Mouse (Mus musculus) liver, embryonic 14.5 days (tissue): ENCODE data around the gene Rcc1l. TPM values are rescaled to one million over a fixed set of nuclear protein-coding genes. Genes with fewer than 3 reads are reported as not detected.

Experiments used
- ATAC-seq: fragments of 200-750 bp; cut with Nextera tagmentation; 2 replicates; pipeline ENCODE4 v1.8.0; 2017; ENCODE audit warnings: moderate number of reproducible peaks, mild to moderate bottlenecking, moderate library complexity; ENCODE audit not compliant: insufficient read depth
- DNase-seq, 3 experiments: peaks; one replicate each; pipeline ENCODE4 v3.0.0-alpha.2; 2012 to 2013; ENCODE audit warnings: low read depth in 3 of 3, low spot score in 3 of 3
- H3K27ac ChIP-seq: fragments of 300-500 bp; sonication (generic); 2 replicates; pipeline ENCODE4 v1.5.1; 2014; ENCODE audit warnings: moderate library complexity, mild to moderate bottlenecking, control low read depth, inconsistent platforms
- H3K27me3 ChIP-seq: fragments of 300-500 bp; sonication (generic); 2 replicates; pipeline ENCODE4 v1.6.1; 2014; ENCODE audit warnings: mild to moderate bottlenecking, low read length, moderate library complexity; ENCODE audit not compliant: control insufficient read depth, insufficient read depth
- H3K36me3 ChIP-seq: fragments of 300-500 bp; sonication (generic); replicated peaks from 2 replicates; pipeline ENCODE4 v1.6.1; 2014; ENCODE audit warnings: low read depth; ENCODE audit not compliant: control insufficient read depth, insufficient read depth
- H3K4me1 ChIP-seq, 2 experiments: fragments of 200-500 bp in 1 of 2; fragments of 300-500 bp in 1 of 2; sonication (generic) in 1 of 2; replicated peaks; 2 replicates each; pipeline ENCODE4 v1.6.1; 2012 to 2014; ENCODE audit warnings: antibody characterized with exemption in 1 of 2, inconsistent platforms in 1 of 2, low read length in 1 of 2; ENCODE audit not compliant: control insufficient read depth in 2 of 2, insufficient read depth in 2 of 2
- H3K4me2 ChIP-seq: fragments of 300-500 bp; sonication (generic); 2 replicates; pipeline ENCODE4 v1.6.1; 2014; ENCODE audit warnings: low read depth, mild to moderate bottlenecking, control low read depth, moderate library complexity
- H3K4me3 ChIP-seq, 2 experiments: fragments of 200-500 bp in 1 of 2; fragments of 300-500 bp in 1 of 2; sonication (generic) in 1 of 2; 2 replicates each; pipeline ENCODE4 v1.5.1; 2012 to 2014; ENCODE audit warnings: low read depth in 2 of 2, low read length in 2 of 2, mild to moderate bottlenecking in 2 of 2, control low read depth in 1 of 2, inconsistent platforms in 1 of 2, moderate library complexity in 1 of 2; ENCODE audit not compliant: insufficient read depth in 1 of 2
- H3K9ac ChIP-seq: fragments of 300-500 bp; sonication (generic); replicated peaks from 2 replicates; pipeline ENCODE4 v1.6.1; 2014; ENCODE audit warnings: mild to moderate bottlenecking, control low read depth, moderate library complexity
- H3K9me3 ChIP-seq: fragments of 300-500 bp; sonication (generic); 2 replicates; pipeline ENCODE4 v1.6.1; 2016; ENCODE audit warnings: low read length, mixed read lengths; ENCODE audit not compliant: control insufficient read depth
- CTCF ChIP-seq: IDR thresholded peaks from 2 replicates; pipeline ENCODE4 v1.5.1; 2016; ENCODE audit warnings: antibody characterized with exemption, low read depth, control low read depth
- EP300 ChIP-seq: IDR thresholded peaks from 2 replicates; pipeline ENCODE4 v1.6.1; 2016; ENCODE audit warnings: antibody characterized with exemption, low read depth
- WGBS: fragments of 180-500 bp; shearing (Covaris S2); extraction: QIAGEN DNeasy Blood & Tissue Kit; methylation state at CpG from one replicate; pipeline ENCODE4 v1.1.7; 2014; ENCODE audit not compliant: insufficient replicate concordance; 5-methylcytosine and 5-hydroxymethylcytosine counted together
- polyA plus RNA-seq, 2 experiments: library from polyadenylated mRNA; depleted of rRNA in 1 of 2; stranded (reverse) in 1 of 2; unstranded in 1 of 2; fragments of >200 nt; fragmentation: Nextera tagmentation in 1 of 2; extraction: Ambion mirVana in 1 of 2; gene quantifications; 2 replicates each; pipeline versions ENCODE4 v1.2.1 to v1.2.3; 2012 to 2014

Gene Rcc1l
- polyA plus RNA-seq, 2 experiments = 8.4 to 11.2 TPM

DNA sequence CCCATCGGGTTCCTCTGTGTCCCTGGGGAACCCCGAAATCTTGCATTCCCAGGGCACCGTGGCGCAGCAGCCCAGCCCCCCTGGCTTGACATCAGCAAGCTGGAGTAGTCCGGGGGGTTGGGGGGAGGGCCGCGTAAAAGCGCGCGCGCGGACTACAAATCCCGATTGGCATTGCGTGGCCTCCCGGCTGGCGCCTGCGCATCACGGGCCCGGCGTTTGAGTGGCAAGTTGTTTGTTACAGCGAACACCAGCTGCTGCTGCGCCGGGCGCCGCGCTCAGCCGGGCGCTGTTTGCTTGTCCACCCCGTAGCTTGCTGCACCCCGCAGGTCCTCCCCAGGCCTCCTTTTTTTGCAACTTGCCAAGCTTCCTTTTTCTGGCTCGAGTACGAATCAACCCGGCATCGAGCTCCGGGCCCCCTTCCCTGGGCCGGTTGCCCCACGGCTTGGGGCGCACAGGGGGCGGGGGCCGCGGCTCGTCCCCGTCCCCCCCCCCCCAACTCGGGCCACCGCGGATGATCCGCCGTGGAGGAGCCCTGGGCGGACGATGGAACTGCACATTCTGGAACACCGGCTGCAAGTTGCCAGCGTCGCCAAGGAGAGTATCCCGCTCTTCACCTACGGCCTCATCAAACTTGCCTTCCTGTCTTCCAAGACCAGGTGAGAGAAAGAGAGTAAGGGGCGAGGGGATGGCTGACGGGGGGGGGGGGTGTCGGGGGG is 76.9 kb downstream of the Rcc1l start, which contains the start of gene Castor2:
Castor2 (plus strand) TSS at position 216 of the 716 bp plus-strand sequence.
- under 1% methylated on average over 53 of the region's 58 CpGs for WGBS
- Histone ChIP-seq H3K27ac (no peak within 1 kb of the TSS), H3K27me3 (no peaks in the 10 kb centered on the region; the same call in 1 of the 2 replicates), H3K9me3 (no peaks in the 10 kb centered on the region), H3K4me3 (peak within 1 kb of the TSS; percentile 50 to 60), H3K9ac (no peak within 1 kb of the TSS), H3K4me1 (no peaks in the 10 kb centered on the region), H3K4me2 (peak within 1 kb of the TSS; percentile 73), H3K36me3 (no peaks in the 10 kb centered on the region)
- no peak for TF ChIP-seq EP300
- no peak for TF ChIP-seq CTCF
- DNase-seq (peak; percentile 41 to 50 (median 49)), ATAC-seq (peak; percentile 73)

DNA sequence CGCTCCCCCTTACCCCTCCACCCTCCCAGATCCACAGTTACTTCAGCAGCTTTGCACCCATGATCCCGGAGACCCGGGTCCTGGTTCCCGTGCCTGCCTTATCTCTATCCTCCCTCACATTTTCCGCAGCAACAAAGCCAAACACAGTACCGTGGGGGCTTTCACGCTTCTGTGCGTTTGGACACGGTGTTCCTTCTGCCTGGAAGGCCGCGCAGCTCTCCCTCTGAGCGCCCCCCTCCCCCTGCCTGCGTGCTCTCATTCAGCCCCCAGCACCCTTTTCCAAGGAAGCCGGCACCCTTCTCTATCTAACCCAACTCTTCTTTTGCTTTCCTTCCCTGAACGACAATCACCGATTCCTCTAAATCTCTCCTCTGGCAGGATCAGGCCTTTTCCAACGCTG is 77.6 kb downstream of the Rcc1l start:
- no peaks in the 10 kb centered on the region for H3K4me1 ChIP-seq
- H3K4me3 ChIP-seq = peak overlapping the region; percentile 50 to 60
- no peaks in the 10 kb centered on the region; the same call in 1 of the 2 replicates for H3K27me3 ChIP-seq
- H3K9me3 ChIP-seq = no peaks in the 10 kb centered on the region
- WGBS = under 1% methylated on average over 17 of the region's 17 CpGs
- H3K36me3 ChIP-seq = no peaks in the 10 kb centered on the region
- DNase-seq (no peak), ATAC-seq (0 out of 2 replicates have a peak, but pooled peaks have one; percentile 27)
- H3K27ac ChIP-seq = no peak overlapping the region
- TF ChIP-seq EP300 (no peak), CTCF (no peak)
- H3K9ac ChIP-seq = no peak overlapping the region
- H3K4me2 ChIP-seq = peak overlapping the region; percentile 73

DNA sequence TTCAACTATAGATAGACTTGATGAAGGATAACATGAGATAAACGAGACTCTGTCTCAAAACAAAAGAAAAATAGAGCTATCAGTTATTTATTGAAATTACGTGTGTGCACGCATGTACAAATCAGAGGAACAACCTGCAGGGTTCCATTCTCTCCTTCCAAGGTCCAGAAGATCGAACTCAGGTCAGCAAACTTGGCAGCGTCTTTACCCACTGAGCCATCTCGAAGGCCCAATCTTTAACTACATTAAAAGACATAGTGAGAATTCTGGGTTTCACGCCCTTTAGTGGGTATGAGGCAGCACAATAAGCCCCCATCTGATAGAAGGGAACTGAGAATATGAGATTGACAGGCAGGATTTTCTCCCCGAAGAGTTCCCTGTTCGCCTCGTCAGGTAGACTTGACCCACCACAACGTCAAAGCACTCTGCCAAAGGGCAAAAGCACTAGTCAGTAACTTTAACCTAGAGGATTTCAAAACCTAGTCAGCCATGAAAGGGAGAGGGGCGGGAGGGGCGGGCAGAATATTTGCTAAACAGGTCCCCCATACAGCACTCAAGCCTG is 78.2 kb downstream of the Rcc1l start:
- TF ChIP-seq EP300 (no peak), CTCF (no peak)
- Histone ChIP-seq H3K9me3 (no peaks in the 10 kb centered on the region), H3K9ac (no peak overlapping the region), H3K4me3 (peak overlapping the region in 1 of 2 experiments; percentile 60; a peak in 2 of 4 replicates), H3K27ac (no peak overlapping the region), H3K4me1 (no peaks in the 10 kb centered on the region), H3K27me3 (no peaks in the 10 kb centered on the region; the same call in 1 of the 2 replicates), H3K36me3 (no peaks in the 10 kb centered on the region), H3K4me2 (peak overlapping the region; percentile 73)
- ATAC-seq (no peak), DNase-seq (no peak)
- WGBS = 29% methylated on average over 13 of the region's 13 CpGs

Other genes with a start within 250 kb of the Rcc1l start
- 0.18 and 0.21 TPM in 2 replicates for gene Castor2, start 77.1 kb downstream of the Rcc1l start, polyA plus RNA-seq (2012; rRNA removed)
- 0.28 and 0.45 TPM in 2 replicates for gene Castor2, start 77.1 kb downstream of the Rcc1l start, polyA plus RNA-seq (2014; fragmentation: Nextera tagmentation; extraction: Ambion mirVana)
- gene Gtf2ird2, start 7.2 kb upstream of the Rcc1l start, polyA plus RNA-seq (2012; rRNA removed) = 2.0 TPM in 2 replicates
- 1.1 and 1.2 TPM in 2 replicates for gene Gtf2ird2, start 7.2 kb upstream of the Rcc1l start, polyA plus RNA-seq (2014; fragmentation: Nextera tagmentation; extraction: Ambion mirVana)
- gene Ncf1, start 52.9 kb upstream of the Rcc1l start, polyA plus RNA-seq (2012; rRNA removed) = 7.7 and 9.8 TPM in 2 replicates
- 9.8 and 11.1 TPM in 2 replicates for gene Ncf1, start 52.9 kb upstream of the Rcc1l start, polyA plus RNA-seq (2014; fragmentation: Nextera tagmentation; extraction: Ambion mirVana)
- 19.5 and 26.5 TPM in 2 replicates for gene Gtf2i, start 138.0 kb upstream of the Rcc1l start, polyA plus RNA-seq (2012; rRNA removed)
- gene Gtf2i, start 138.0 kb upstream of the Rcc1l start, polyA plus RNA-seq (2014; fragmentation: Nextera tagmentation; extraction: Ambion mirVana) = 26.1 and 29.8 TPM in 2 replicates